Mouse (Mus musculus): ENCODE data around the gene Tdrd7. TPM values are rescaled to one million over a fixed set of nuclear protein-coding genes. Genes with fewer than 3 reads are reported as not detected.

Gene Tdrd7
- polyA plus RNA-seq, 1 experiment from 2014 or later: 22.3 TPM

- Histone ChIP-seq H3K27ac (ENCODE audit: poor library complexity, severe bottlenecking) (peak overlapping the region; percentile 100), H3K9me3 (replicated peaks) (no peaks in the 10 kb centered on the region), H3K36me3 (peaks cover 18% of the 10 kb centered on the region), H3K9ac (no peak overlapping the region; the same call in 1 of the 2 replicates), H3K27me3 (replicated peaks) (0 out of 2 replicates have a peak, but pooled peaks cover 6% of the 10 kb centered on the region), H3K4me1 (replicated peaks) (peaks cover 79% of the 10 kb centered on the region), H3K4me2 (peak overlapping the region; percentile 80), H3K4me3 (no peak overlapping the region)
- no peak for ATAC-seq (ENCODE audit: insufficient number of reproducible peaks, low FRiP score)
- WGBS: 38% methylated on average over 8 of the region's 8 CpGs
Observed at GRCm38 (mm10) chr4:46043361-46043760, 78.2 kb downstream of the Tdrd7 start.

GRCm38 (mm10) chr4:46047971-46048370 lies 82.8 kb downstream of the Tdrd7 start:
- ATAC-seq (ENCODE audit: insufficient number of reproducible peaks, low FRiP score): no peak
- Histone ChIP-seq H3K9me3 (replicated peaks) (peaks cover 4% of the 10 kb centered on the region; the same call in 1 of the 2 replicates), H3K4me2 (no peak overlapping the region), H3K4me1 (replicated peaks) (peaks cover 65% of the 10 kb centered on the region), H3K27ac (ENCODE audit: poor library complexity, severe bottlenecking) (peak overlapping the region; percentile 13; the same call in 1 of the 2 replicates), H3K4me3 (no peak overlapping the region), H3K27me3 (replicated peaks) (no peaks in the 10 kb centered on the region), H3K9ac (no peak overlapping the region), H3K36me3 (peaks cover 59% of the 10 kb centered on the region)
- 80% methylated on average over 4 of the region's 4 CpGs for WGBS

GRCm38 (mm10) chr4:46048418-46048817 lies 83.3 kb downstream of the Tdrd7 start:
- 87% methylated on average over 7 of the region's 7 CpGs for WGBS
- H3K4me2 ChIP-seq: no peak overlapping the region
- H3K27ac ChIP-seq (ENCODE audit: poor library complexity, severe bottlenecking): no peak overlapping the region
- H3K27me3 ChIP-seq (replicated peaks): no peaks in the 10 kb centered on the region
- no peak overlapping the region for H3K9ac ChIP-seq
- H3K36me3 ChIP-seq: peaks cover 59% of the 10 kb centered on the region
- no peak overlapping the region for H3K4me3 ChIP-seq
- H3K4me1 ChIP-seq (replicated peaks): peaks cover 65% of the 10 kb centered on the region
- ATAC-seq (ENCODE audit: insufficient number of reproducible peaks, low FRiP score): no peak
- peaks cover 4% of the 10 kb centered on the region; the same call in 1 of the 2 replicates for H3K9me3 ChIP-seq (replicated peaks)

- H3K9me3 ChIP-seq (replicated peaks): peaks cover 4% of the 10 kb centered on the region; the same call in 1 of the 2 replicates
- H3K4me3 ChIP-seq: no peak overlapping the region
- H3K4me2 ChIP-seq: no peak overlapping the region
- no peak overlapping the region for H3K9ac ChIP-seq
- no peak overlapping the region for H3K27ac ChIP-seq (ENCODE audit: poor library complexity, severe bottlenecking)
- ATAC-seq (ENCODE audit: insufficient number of reproducible peaks, low FRiP score): no peak
- H3K36me3 ChIP-seq: peaks cover 57% of the 10 kb centered on the region
- WGBS: 83% methylated on average over 9 of the region's 9 CpGs
- H3K4me1 ChIP-seq (replicated peaks): peaks cover 34% of the 10 kb centered on the region
- H3K27me3 ChIP-seq (replicated peaks): no peaks in the 10 kb centered on the region
Observed at GRCm38 (mm10) chr4:46053323-46054107, 88.4 kb downstream of the Tdrd7 start.

- H3K4me2 ChIP-seq: no peak overlapping the region
- no peak overlapping the region for H3K4me3 ChIP-seq
- ATAC-seq (ENCODE audit: insufficient number of reproducible peaks, low FRiP score): no peak
- peaks cover 4% of the 10 kb centered on the region; the same call in 1 of the 2 replicates for H3K9me3 ChIP-seq (replicated peaks)
- H3K27me3 ChIP-seq (replicated peaks): no peaks in the 10 kb centered on the region
- 88% methylated on average over 5 of the region's 5 CpGs for WGBS
- no peak overlapping the region for H3K9ac ChIP-seq
- H3K36me3 ChIP-seq: peaks cover 37% of the 10 kb centered on the region
- H3K4me1 ChIP-seq (replicated peaks): peaks cover 54% of the 10 kb centered on the region
- no peak overlapping the region for H3K27ac ChIP-seq (ENCODE audit: poor library complexity, severe bottlenecking)
Observed at GRCm38 (mm10) chr4:46056163-46056562, 91.0 kb downstream of the Tdrd7 start.

GRCm38 (mm10) chr4:46061259-46061962 lies 96.3 kb downstream of the Tdrd7 start:
- Histone ChIP-seq H3K4me1 (replicated peaks) (peaks cover 78% of the 10 kb centered on the region), H3K27me3 (replicated peaks) (no peaks in the 10 kb centered on the region), H3K9me3 (replicated peaks) (no peaks in the 10 kb centered on the region), H3K27ac (ENCODE audit: poor library complexity, severe bottlenecking) (no peak overlapping the region), H3K4me3 (no peak overlapping the region), H3K4me2 (no peak overlapping the region), H3K9ac (no peak overlapping the region), H3K36me3 (peaks cover 45% of the 10 kb centered on the region)
- no peak for ATAC-seq (ENCODE audit: insufficient number of reproducible peaks, low FRiP score)
- WGBS: 87% methylated on average over 12 of the region's 12 CpGs

GRCm38 (mm10) chr4:46063841-46064240 lies 98.7 kb downstream of the Tdrd7 start:
- Histone ChIP-seq H3K27ac (ENCODE audit: poor library complexity, severe bottlenecking) (peak overlapping the region; percentile 74), H3K36me3 (peaks cover 54% of the 10 kb centered on the region), H3K27me3 (replicated peaks) (no peaks in the 10 kb centered on the region), H3K4me3 (no peak overlapping the region), H3K4me1 (replicated peaks) (peaks cover 88% of the 10 kb centered on the region), H3K4me2 (no peak overlapping the region), H3K9me3 (replicated peaks) (no peaks in the 10 kb centered on the region), H3K9ac (peak overlapping the region; percentile 48; the same call in 1 of the 2 replicates)
- WGBS: 79% methylated on average over 4 of the region's 4 CpGs
- ATAC-seq (ENCODE audit: insufficient number of reproducible peaks, low FRiP score): no peak

- peaks cover 57% of the 10 kb centered on the region for H3K36me3 ChIP-seq
- peaks cover 84% of the 10 kb centered on the region for H3K4me1 ChIP-seq (replicated peaks)
- no peak overlapping the region for H3K4me2 ChIP-seq
- no peak overlapping the region for H3K4me3 ChIP-seq
- H3K9me3 ChIP-seq (replicated peaks): no peaks in the 10 kb centered on the region
- H3K27ac ChIP-seq (ENCODE audit: poor library complexity, severe bottlenecking): peak overlapping the region; percentile 74
- H3K27me3 ChIP-seq (replicated peaks): no peaks in the 10 kb centered on the region
- H3K9ac ChIP-seq: peak overlapping the region; percentile 48; the same call in 1 of the 2 replicates
- WGBS: 32% methylated on average over 8 of the region's 8 CpGs
- ATAC-seq (ENCODE audit: insufficient number of reproducible peaks, low FRiP score): 0 out of 2 replicates have a peak, but pooled peaks have one; percentile 16
Observed at GRCm38 (mm10) chr4:46064263-46064662, 99.1 kb downstream of the Tdrd7 start.

GRCm38 (mm10) chr4:46064961-46065360 lies 99.8 kb downstream of the Tdrd7 start:
- Histone ChIP-seq H3K4me1 (replicated peaks) (peaks cover 77% of the 10 kb centered on the region), H3K4me2 (no peak overlapping the region)

GRCm38 (mm10) chr4:46065695-46066340 lies 100.7 kb downstream of the Tdrd7 start:
- 30% methylated on average over 8 of the region's 8 CpGs for WGBS
- no peaks in the 10 kb centered on the region for H3K27me3 ChIP-seq (replicated peaks)
- H3K36me3 ChIP-seq: peaks cover 68% of the 10 kb centered on the region
- H3K4me1 ChIP-seq (replicated peaks): peaks cover 70% of the 10 kb centered on the region
- no peak overlapping the region for H3K9ac ChIP-seq
- ATAC-seq (ENCODE audit: insufficient number of reproducible peaks, low FRiP score): no peak
- H3K4me3 ChIP-seq: no peak overlapping the region
- peak overlapping the region; percentile 74 for H3K27ac ChIP-seq (ENCODE audit: poor library complexity, severe bottlenecking)
- no peaks in the 10 kb centered on the region for H3K9me3 ChIP-seq (replicated peaks)
- H3K4me2 ChIP-seq: no peak overlapping the region; the same call in 1 of the 2 replicates

More at GRCm38 (mm10) chr4:46064961-46065360, 99.8 kb downstream of the Tdrd7 start:
- Histone ChIP-seq H3K36me3 (peaks cover 63% of the 10 kb centered on the region), H3K4me3 (no peak overlapping the region), H3K9ac (no peak overlapping the region), H3K9me3 (replicated peaks) (no peaks in the 10 kb centered on the region), H3K27me3 (replicated peaks) (no peaks in the 10 kb centered on the region), H3K27ac (ENCODE audit: poor library complexity, severe bottlenecking) (peak overlapping the region; percentile 74)
- 63% methylated on average over 3 of the region's 3 CpGs for WGBS
- no peak for ATAC-seq (ENCODE audit: insufficient number of reproducible peaks, low FRiP score)

All from heart, embryonic 12.5 days (tissue).